Mouse (Mus musculus): Measurements from ENCODE around the gene Pdia4. TPM values are rescaled to one million over a fixed set of nuclear protein-coding genes. Genes with fewer than 3 reads are reported as not detected.
"Not testable (repeated sequence)": the region's sequence is repeated elsewhere in the genome, so short reads cannot be mapped to it uniquely, and the experiment has no call there.

The Pdia4 gene
- polyA plus RNA-seq, 1 experiment from 2014 or later = 162 TPM

- H3K9ac ChIP-seq; ATAC-seq (ENCODE audit: extremely low read depth, insufficient number of reproducible peaks, low FRiP score, low TSS enrichment); H3K4me1 ChIP-seq; H3K36me3 ChIP-seq; H3K27ac ChIP-seq (replicated peaks); H3K27me3 ChIP-seq (replicated peaks); H3K9me3 ChIP-seq: not testable (repeated sequence)
- WGBS = 2% methylated on average over 21 of the region's 38 CpGs
- Histone ChIP-seq H3K4me2 (peak overlapping the region; percentile 52), H3K4me3 (peak overlapping the region; percentile 35)
Measured at GRCm38 (mm10) chr6:47757849-47758248, 55.4 kb downstream of the Pdia4 start.

DNA sequence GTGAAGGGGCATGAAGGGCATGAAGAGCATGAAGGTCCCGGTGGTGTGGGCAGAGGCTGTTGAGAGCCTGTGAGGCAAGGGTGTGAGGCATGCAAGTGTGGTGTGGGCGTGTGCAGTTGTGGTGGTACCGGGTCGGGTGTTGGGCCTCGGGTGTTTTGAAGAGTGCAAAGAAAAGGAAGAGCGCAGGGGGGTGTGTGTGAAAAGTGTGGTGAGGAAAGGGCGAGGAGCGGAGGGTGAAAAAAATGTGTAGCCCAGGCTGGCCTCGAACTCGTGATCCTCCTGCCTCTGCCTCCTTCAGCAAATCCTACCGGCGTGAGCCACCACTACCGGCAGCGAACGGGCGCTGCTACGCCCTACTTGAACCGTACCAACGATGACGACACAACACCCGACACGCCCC is 55.8 kb downstream of the Pdia4 start:
- not testable (repeated sequence) for H3K9ac ChIP-seq; H3K36me3 ChIP-seq; H3K4me3 ChIP-seq; ATAC-seq (ENCODE audit: extremely low read depth, insufficient number of reproducible peaks, low FRiP score, low TSS enrichment); H3K27ac ChIP-seq (replicated peaks); H3K4me2 ChIP-seq; H3K4me1 ChIP-seq; H3K27me3 ChIP-seq (replicated peaks); H3K9me3 ChIP-seq
- 3% methylated on average over 13 of the region's 22 CpGs for WGBS

- not testable (repeated sequence) for H3K4me2 ChIP-seq; H3K4me3 ChIP-seq; H3K9ac ChIP-seq; H3K9me3 ChIP-seq; H3K27ac ChIP-seq (replicated peaks); H3K4me1 ChIP-seq; H3K36me3 ChIP-seq; ATAC-seq (ENCODE audit: extremely low read depth, insufficient number of reproducible peaks, low FRiP score, low TSS enrichment); H3K27me3 ChIP-seq (replicated peaks)
- 3% methylated on average over 15 of the region's 44 CpGs for WGBS
Measured at GRCm38 (mm10) chr6:47753144-47753543, 60.1 kb downstream of the Pdia4 start.

GRCm38 (mm10) chr6:47748306-47748705 is 64.9 kb downstream of the Pdia4 start:
- not testable (repeated sequence) for H3K4me1 ChIP-seq; H3K27me3 ChIP-seq (replicated peaks); H3K9ac ChIP-seq; ATAC-seq (ENCODE audit: extremely low read depth, insufficient number of reproducible peaks, low FRiP score, low TSS enrichment); H3K36me3 ChIP-seq; H3K27ac ChIP-seq (replicated peaks); H3K9me3 ChIP-seq
- Histone ChIP-seq H3K4me3 (peak overlapping the region; percentile 36), H3K4me2 (peak overlapping the region; percentile 57)
- 9% methylated on average over 13 of the region's 25 CpGs for WGBS

GRCm38 (mm10) chr6:47747886-47748285 is 65.3 kb downstream of the Pdia4 start:
- H3K27me3 ChIP-seq (replicated peaks); H3K27ac ChIP-seq (replicated peaks); ATAC-seq (ENCODE audit: extremely low read depth, insufficient number of reproducible peaks, low FRiP score, low TSS enrichment); H3K36me3 ChIP-seq; H3K9me3 ChIP-seq; H3K4me1 ChIP-seq; H3K4me2 ChIP-seq; H3K4me3 ChIP-seq; H3K9ac ChIP-seq: not testable (repeated sequence)
- WGBS = 61% methylated on average over 4 of the region's 8 CpGs

MicroRNAs within 50 kb of the gene (microRNA counts, 519-probe panel; counts per million panel counts)
- microRNA mmu-miR-704 = 209 counts per million, percentile 61 among the panel's probes with 10 or more counts

Small RNAs within 50 kb of the gene (microRNA-seq; reads per million reads assigned to microRNA genes)
- not detected for gene Mir704

Other genes with a start within 250 kb of the Pdia4 start
- 56.9 and 63.8 TPM in 2 replicates for gene Ezh2, start 218.1 kb downstream of the Pdia4 start, polyA plus RNA-seq (2015; fragmentation: Nextera tagmentation; extraction: Ambion mirVana)
- gene Zfp786, start 17.4 kb upstream of the Pdia4 start, polyA plus RNA-seq (2015; fragmentation: Nextera tagmentation; extraction: Ambion mirVana) = 1.2 TPM in 2 replicates
- 3.7 TPM in 2 replicates for gene Zfp398, start 22.2 kb upstream of the Pdia4 start, polyA plus RNA-seq (2015; fragmentation: Nextera tagmentation; extraction: Ambion mirVana)
- 7.6 TPM in 2 replicates for gene Zfp282, start 63.8 kb upstream of the Pdia4 start, polyA plus RNA-seq (2015; fragmentation: Nextera tagmentation; extraction: Ambion mirVana)
- 8.9 and 9.2 TPM in 2 replicates for gene Zfp212, start 107.0 kb upstream of the Pdia4 start, polyA plus RNA-seq (2015; fragmentation: Nextera tagmentation; extraction: Ambion mirVana)
- 2.4 and 2.8 TPM in 2 replicates for gene Zfp956, start 140.0 kb upstream of the Pdia4 start, polyA plus RNA-seq (2015; fragmentation: Nextera tagmentation; extraction: Ambion mirVana)
- gene Zfp777, start 235.5 kb upstream of the Pdia4 start, polyA plus RNA-seq (2015; fragmentation: Nextera tagmentation; extraction: Ambion mirVana) = 2.6 and 2.8 TPM in 2 replicates